Mouse (Mus musculus) spleen, adult 2 months (tissue): Measurements from ENCODE around the gene Stat2. TPM values are rescaled to one million over a fixed set of nuclear protein-coding genes. Genes with fewer than 3 reads are reported as not detected.

Source experiments
- DNase-seq, 2 experiments: peaks; one replicate each; pipeline versions ENCODE4 v3.0.0 to v3.0.0-alpha.2; 2012 to 2021; ENCODE audit warnings: low spot score in 2 of 2, low read depth in 1 of 2
- H3K27ac ChIP-seq: fragments of 200-500 bp; 2 replicates; pipeline ENCODE4 v1.5.1; 2012; ENCODE audit warnings: low read length, inconsistent platforms; ENCODE audit not compliant: insufficient read depth
- H3K27me3 ChIP-seq: fragments of 200-500 bp; 2 replicates; pipeline ENCODE4 v1.6.1; 2012; ENCODE audit warnings: mild to moderate bottlenecking, moderate library complexity, low read length, inconsistent platforms; ENCODE audit not compliant: control insufficient read depth, insufficient read depth
- H3K36me3 ChIP-seq: fragments of 200-500 bp; 2 replicates; pipeline ENCODE4 v1.6.1; 2012; ENCODE audit warnings: mild to moderate bottlenecking, low read length, inconsistent platforms; ENCODE audit not compliant: control insufficient read depth, insufficient read depth
- H3K4me1 ChIP-seq: fragments of 200-500 bp; 2 replicates; pipeline ENCODE4 v1.6.1; 2011; ENCODE audit warnings: inconsistent platforms; ENCODE audit not compliant: control insufficient read depth, insufficient read depth, insufficient read length
- H3K4me3 ChIP-seq: fragments of 200-500 bp; 2 replicates; pipeline ENCODE4 v1.5.1; 2011; ENCODE audit warnings: mild to moderate bottlenecking, inconsistent platforms; ENCODE audit not compliant: insufficient read depth, insufficient read length; ENCODE audit errors: extremely low read depth
- CTCF ChIP-seq: fragments of 200-500 bp; IDR thresholded peaks from 2 replicates; pipeline ENCODE4 v1.5.1; 2011; ENCODE audit warnings: mild to moderate bottlenecking, inconsistent platforms; ENCODE audit not compliant: insufficient read depth, insufficient read length, insufficient replicate concordance; ENCODE audit errors: extremely low read depth
- POLR2A ChIP-seq: fragments of 200-500 bp; IDR thresholded peaks from 2 replicates; pipeline ENCODE4 v1.6.1; 2011; ENCODE audit warnings: low read depth, low read length, inconsistent platforms
- WGBS: fragments of 180-500 bp; shearing (Covaris S2); methylation state at CpG from one replicate; pipeline ENCODE4 v1.1.7; 2018; 5-methylcytosine and 5-hydroxymethylcytosine counted together
- polyA plus RNA-seq: library from polyadenylated mRNA; depleted of rRNA; stranded (reverse); fragments of >200 nt; gene quantifications from 2 replicates; pipeline ENCODE4 v1.2.3, GENCODE M21; 2012; rRNA removed

The Stat2 gene
- polyA plus RNA-seq, 1 experiment, result 34.6 TPM

DNA sequence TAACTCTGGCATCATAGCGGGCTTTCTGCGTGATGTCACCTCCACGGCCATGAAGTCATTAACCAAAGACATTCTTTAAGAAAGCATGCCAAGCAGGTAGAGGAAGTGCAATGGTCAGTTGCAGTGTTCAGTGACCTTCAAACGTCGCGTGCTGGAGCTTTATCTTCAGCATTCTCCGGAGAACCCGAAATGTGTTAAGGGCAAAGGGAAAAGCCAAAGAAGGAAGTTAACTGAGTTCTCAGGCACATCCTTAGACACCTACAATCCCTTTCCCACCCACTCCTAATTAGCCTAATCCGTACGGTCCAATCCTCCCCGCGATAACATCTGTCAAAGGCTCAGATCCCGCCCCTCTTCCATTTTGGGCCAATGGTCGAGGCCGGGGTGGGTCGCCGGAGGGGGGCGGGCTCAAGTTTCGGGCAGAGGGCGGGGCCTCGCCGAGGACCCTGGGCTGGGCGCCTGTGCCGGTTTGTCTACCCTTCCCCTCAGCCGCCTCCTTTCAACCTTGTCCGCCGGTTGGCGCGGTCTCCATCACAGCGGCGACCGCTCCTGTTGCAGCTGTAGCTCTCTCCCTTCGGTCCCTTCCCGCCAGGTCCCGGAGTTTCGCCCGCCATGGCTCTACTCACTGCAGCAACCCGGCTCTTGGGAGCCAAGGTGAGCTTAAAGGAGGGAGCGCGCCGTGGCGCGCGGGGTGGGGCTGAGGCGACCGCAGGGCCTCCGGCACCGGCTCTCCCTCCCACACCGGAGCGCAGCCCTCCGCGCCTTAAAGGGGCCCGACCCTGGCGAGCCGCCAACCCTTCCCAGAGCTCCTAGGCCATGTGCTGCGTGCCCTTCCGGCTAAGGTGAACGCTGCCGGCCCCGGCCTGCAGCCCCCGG lies 67.2 kb downstream of the Stat2 start, which contains the start of gene Cs:
Cs (plus strand) TSS at position 429 of the 876 bp plus-strand sequence.
- WGBS, result under 1% methylated on average over 60 of the region's 61 CpGs
- H3K4me1 ChIP-seq, result peaks cover 2% of the 10 kb centered on the region; the same call in 1 of the 2 replicates
- H3K27ac ChIP-seq, result peak within 1 kb of the TSS; percentile 92
- peak within 1 kb of the TSS; percentile 90 for H3K4me3 ChIP-seq
- H3K36me3 ChIP-seq, result no peaks in the 10 kb centered on the region
- no peak for TF ChIP-seq CTCF
- peak; percentile 67 for TF ChIP-seq POLR2A
- no peaks in the 10 kb centered on the region for H3K27me3 ChIP-seq
- peak; percentile 96 to 98 for DNase-seq

DNA sequence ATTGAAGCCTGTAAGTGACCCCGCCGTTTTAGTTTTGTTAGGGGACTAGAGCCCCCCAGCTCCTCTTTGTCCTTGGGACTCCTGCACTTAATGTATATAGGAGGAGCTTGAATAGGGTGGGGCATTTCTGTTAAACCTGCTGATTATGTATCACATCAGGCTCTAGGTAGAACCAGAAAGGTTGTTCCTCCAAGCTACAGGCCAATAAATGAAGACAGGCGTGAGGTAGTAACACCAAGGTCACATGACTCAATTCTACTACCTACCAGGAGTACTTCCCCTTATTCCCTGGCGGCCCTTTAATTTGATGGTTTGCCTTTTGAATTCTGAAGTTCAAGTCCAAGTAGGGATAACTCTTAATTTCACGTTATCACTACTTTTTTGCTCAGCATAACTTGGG lies 68.1 kb downstream of the Stat2 start:
- WGBS, result 12% methylated on average over 5 of the region's 5 CpGs
- H3K4me1 ChIP-seq, result peaks cover 2% of the 10 kb centered on the region; the same call in 1 of the 2 replicates
- peak overlapping the region; percentile 92 for H3K27ac ChIP-seq
- peak overlapping the region; percentile 90 for H3K4me3 ChIP-seq
- H3K36me3 ChIP-seq, result no peaks in the 10 kb centered on the region
- H3K27me3 ChIP-seq, result no peaks in the 10 kb centered on the region
- DNase-seq, result peak in 1 of 2 experiments; percentile 37
- no peak for TF ChIP-seq CTCF

DNA sequence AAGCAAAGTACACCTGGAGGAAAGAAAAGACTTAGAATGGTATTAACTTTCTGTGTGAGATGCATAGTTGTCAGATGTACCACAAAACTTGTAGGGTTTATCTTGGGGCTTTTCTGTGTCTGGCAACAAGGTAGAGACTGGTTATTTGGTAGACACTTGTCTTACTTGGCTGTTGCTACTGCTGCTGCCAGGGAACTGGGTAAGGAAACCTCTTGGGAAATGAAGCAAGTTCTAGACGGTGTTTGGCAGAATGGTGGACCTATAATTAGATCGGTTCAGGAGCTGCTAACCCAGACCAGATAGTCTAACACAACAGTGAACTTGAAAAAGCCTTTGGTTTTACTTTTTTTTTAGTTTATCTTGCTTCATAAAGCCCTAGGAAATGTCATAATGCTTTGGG lies 68.6 kb downstream of the Stat2 start:
- Histone ChIP-seq H3K4me3 (no peak overlapping the region), H3K27me3 (no peaks in the 10 kb centered on the region), H3K4me1 (peaks cover 4% of the 10 kb centered on the region; the same call in 1 of the 2 replicates), H3K36me3 (no peaks in the 10 kb centered on the region), H3K27ac (no peak overlapping the region)
- no peak for DNase-seq
- WGBS, result 52% methylated on average over 2 of the region's 2 CpGs
- no peak for TF ChIP-seq POLR2A
- no peak for TF ChIP-seq CTCF

DNA sequence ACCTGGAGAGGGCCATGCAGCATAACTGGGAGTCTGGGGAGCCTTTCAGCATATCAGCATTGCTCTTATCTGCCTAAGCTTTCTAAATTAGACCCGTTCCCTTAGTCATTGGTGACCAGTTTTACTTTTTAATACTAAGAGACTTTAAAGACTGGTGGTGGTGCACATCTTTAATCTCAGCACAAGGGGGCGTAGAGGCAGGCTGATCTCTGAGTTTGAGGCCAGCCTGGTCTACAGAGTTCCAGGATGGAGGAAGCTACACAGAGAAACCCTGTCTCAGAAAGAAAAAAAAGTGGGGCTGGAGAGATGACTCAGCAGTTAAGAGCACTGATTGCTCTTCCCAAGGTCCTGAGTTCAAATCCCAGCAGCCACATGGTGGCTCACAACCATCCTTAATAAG lies 69.9 kb downstream of the Stat2 start:
- H3K27ac ChIP-seq, result no peak overlapping the region
- TF ChIP-seq POLR2A (no peak), CTCF (no peak)
- no peaks in the 10 kb centered on the region for H3K36me3 ChIP-seq
- H3K4me3 ChIP-seq, result no peak overlapping the region
- no peaks in the 10 kb centered on the region for H3K27me3 ChIP-seq
- peaks cover 10% of the 10 kb centered on the region; the same call in 1 of the 2 replicates for H3K4me1 ChIP-seq
- WGBS, result 76% methylated on average over 2 of the region's 2 CpGs
- no peak for DNase-seq

Other genes starting within 250 kb of the Stat2 start
- 124 and 171 TPM in 2 replicates for gene Naca, start 235.0 kb upstream of the Stat2 start, polyA plus RNA-seq
- 20.2 and 59.3 TPM in 2 replicates for gene Ptges3, start 211.6 kb upstream of the Stat2 start, polyA plus RNA-seq
- 803 and 1,529 TPM in 2 replicates for gene Atp5b, start 187.3 kb upstream of the Stat2 start, polyA plus RNA-seq
- 39.0 and 43.3 TPM in 2 replicates for gene Baz2a, start 179.0 kb upstream of the Stat2 start, polyA plus RNA-seq
- gene Rbms2, start 90.3 kb upstream of the Stat2 start, polyA plus RNA-seq, result 30.0 and 37.0 TPM in 2 replicates
- 4.7 and 6.6 TPM in 2 replicates for gene Gls2, start 76.1 kb upstream of the Stat2 start, polyA plus RNA-seq
- 6.0 and 7.6 TPM in 2 replicates for gene Spryd4, start 58.8 kb upstream of the Stat2 start, polyA plus RNA-seq
- gene Mip, start 44.7 kb upstream of the Stat2 start, polyA plus RNA-seq, result 0.08 TPM in 1 of 2 replicates, not detected in the other
- gene Timeless, start 38.5 kb upstream of the Stat2 start, polyA plus RNA-seq, result 4.8 and 6.7 TPM in 2 replicates
- 0.06 and 0.20 TPM in 2 replicates for gene Apon, start 16.5 kb upstream of the Stat2 start, polyA plus RNA-seq
- gene Apof, start 1.9 kb upstream of the Stat2 start, polyA plus RNA-seq, result 1.0 and 1.4 TPM in 2 replicates
- gene Il23a, start 28.2 kb downstream of the Stat2 start, polyA plus RNA-seq, result not detected in 2 replicates
- 25.7 and 30.6 TPM in 2 replicates for gene Pan2, start 32.8 kb downstream of the Stat2 start, polyA plus RNA-seq
- 15.9 and 17.2 TPM in 2 replicates for gene Cnpy2, start 51.9 kb downstream of the Stat2 start, polyA plus RNA-seq
- gene Cs, start 67.2 kb downstream of the Stat2 start, polyA plus RNA-seq, result 70.4 and 89.2 TPM in 2 replicates
- gene Coq10a, start 98.4 kb downstream of the Stat2 start, polyA plus RNA-seq, result 32.1 and 63.8 TPM in 2 replicates
- gene Ankrd52, start 106.6 kb downstream of the Stat2 start, polyA plus RNA-seq, result 31.1 and 36.9 TPM in 2 replicates
- 15.2 and 17.1 TPM in 2 replicates for gene Slc39a5, start 130.7 kb downstream of the Stat2 start, polyA plus RNA-seq
- gene Nabp2, start 140.9 kb downstream of the Stat2 start, polyA plus RNA-seq, result 19.8 and 21.2 TPM in 2 replicates
- gene Rnf41, start 141.1 kb downstream of the Stat2 start, polyA plus RNA-seq, result 24.1 and 29.4 TPM in 2 replicates
- 67.8 and 84.5 TPM in 2 replicates for gene Smarcc2, start 188.7 kb downstream of the Stat2 start, polyA plus RNA-seq
- 376 and 451 TPM in 2 replicates for gene Myl6, start 223.6 kb downstream of the Stat2 start, polyA plus RNA-seq
- gene Myl6b, start 228.1 kb downstream of the Stat2 start, polyA plus RNA-seq, result 0.67 and 1.1 TPM in 2 replicates